Mouse (Mus musculus) kidney, postnatal 25 days (tissue): ENCODE measurements at regions not wholly inside any gene's neighbourhood (a gene's known extent, or its start where the extent isn't known, plus 50 kb on each side); places are given as distances from the start of the nearest gene placed in this dataset.

ENCODE experiments used
- DNase-seq, 2 experiments: peaks; one replicate each; pipeline ENCODE4 v3.0.0; 2021; ENCODE audit warnings: mixed read lengths in 2 of 2

GRCm38 (mm10) chr11:25157135-25157860, 1053.3 kb downstream of the 5730522E02Rik start:
- no peak for DNase-seq

- no peak for DNase-seq
Observed at GRCm38 (mm10) chr11:25157861-25158245, 1052.7 kb downstream of the 5730522E02Rik start.

GRCm38 (mm10) chr11:25158884-25159283, 1051.7 kb downstream of the 5730522E02Rik start:
- no peak for DNase-seq

- DNase-seq, result no peak
Observed at GRCm38 (mm10) chr11:25167939-25168338, 1042.6 kb downstream of the 5730522E02Rik start.

- no peak for DNase-seq
Observed at GRCm38 (mm10) chr11:25171048-25171447, 1039.5 kb downstream of the 5730522E02Rik start.
